Mouse (Mus musculus) stomach, embryonic 14.5 days (tissue): Measurements from ENCODE around the gene Izumo2. TPM values are rescaled to one million over a fixed set of nuclear protein-coding genes. Genes with fewer than 3 reads are reported as not detected.

Source experiments
- ATAC-seq: fragments of 200-750 bp; cut with Nextera tagmentation; 2 replicates; pipeline ENCODE4 v1.8.0; 2017; ENCODE audit warnings: low read depth, moderate TSS enrichment; ENCODE audit not compliant: insufficient number of reproducible peaks, insufficient read depth, low FRiP score
- H3K27ac ChIP-seq: fragments of 300-500 bp; sonication (generic); 2 replicates; pipeline ENCODE4 v1.5.1; 2014; ENCODE audit warnings: mild to moderate bottlenecking, low read length, moderate library complexity, mixed read lengths
- H3K27me3 ChIP-seq: fragments of 300-500 bp; sonication (generic); 2 replicates; pipeline ENCODE4 v1.6.1; 2014; ENCODE audit warnings: low read length, control low read depth, mixed read lengths; ENCODE audit not compliant: control insufficient read depth, insufficient read depth
- H3K36me3 ChIP-seq: fragments of 300-500 bp; sonication (generic); 2 replicates; pipeline ENCODE4 v1.6.1; 2014; ENCODE audit warnings: mild to moderate bottlenecking, control low read depth, low read length, moderate library complexity, mixed read lengths; ENCODE audit not compliant: control insufficient read depth, insufficient read depth
- H3K4me1 ChIP-seq: fragments of 300-500 bp; sonication (generic); 2 replicates; pipeline ENCODE4 v1.6.1; 2014; ENCODE audit warnings: low read length, control low read depth, mixed read lengths; ENCODE audit not compliant: control insufficient read depth, insufficient read depth
- H3K4me2 ChIP-seq: fragments of 300-500 bp; sonication (generic); replicated peaks from 2 replicates; pipeline ENCODE4 v1.6.1; 2014; ENCODE audit warnings: low read depth, low read length, control low read depth
- H3K4me3 ChIP-seq: fragments of 300-500 bp; sonication (generic); 2 replicates; pipeline ENCODE4 v1.5.1; 2014; ENCODE audit warnings: low read depth, low read length, control low read depth
- H3K9ac ChIP-seq: fragments of 300-500 bp; sonication (generic); replicated peaks from 2 replicates; pipeline ENCODE4 v1.6.1; 2014; ENCODE audit warnings: low read depth, mild to moderate bottlenecking, control low read depth, low read length, moderate library complexity, mixed read lengths
- H3K9me3 ChIP-seq: fragments of 300-500 bp; sonication (generic); 2 replicates; pipeline ENCODE4 v1.6.1; 2016; ENCODE audit warnings: low read depth, low read length, control low read depth; ENCODE audit not compliant: control insufficient read depth
- WGBS: fragments of 180-500 bp; shearing (Covaris S2); extraction: QIAGEN DNeasy Blood & Tissue Kit; methylation state at CpG from one replicate; pipeline ENCODE4 v1.1.7; 2014; 5-methylcytosine and 5-hydroxymethylcytosine counted together
- polyA plus RNA-seq: library from polyadenylated mRNA; unstranded; fragments of >200 nt; fragmentation: Nextera tagmentation; extraction: Ambion mirVana; gene quantifications from 2 replicates; pipeline ENCODE4 v1.2.1, GENCODE M21; 2014

The Izumo2 gene
- polyA plus RNA-seq, 1 experiment from 2014 or later: not detected

- Histone ChIP-seq H3K9ac (no peak overlapping the region), H3K9me3 (no peaks in the 10 kb centered on the region), H3K36me3 (no peaks in the 10 kb centered on the region), H3K4me1 (peaks cover 8% of the 10 kb centered on the region; the same call in 1 of the 2 replicates), H3K27me3 (no peaks in the 10 kb centered on the region), H3K27ac (no peak overlapping the region), H3K4me2 (no peak overlapping the region), H3K4me3 (no peak overlapping the region)
- ATAC-seq: peak; percentile 51; the same call in 1 of the 2 replicates
- 43% methylated on average over 17 of the region's 17 CpGs for WGBS
These were observed 22.8 kb upstream of the Izumo2 start for GRCm38 (mm10) chr7:44685531-44686402.

DNA sequence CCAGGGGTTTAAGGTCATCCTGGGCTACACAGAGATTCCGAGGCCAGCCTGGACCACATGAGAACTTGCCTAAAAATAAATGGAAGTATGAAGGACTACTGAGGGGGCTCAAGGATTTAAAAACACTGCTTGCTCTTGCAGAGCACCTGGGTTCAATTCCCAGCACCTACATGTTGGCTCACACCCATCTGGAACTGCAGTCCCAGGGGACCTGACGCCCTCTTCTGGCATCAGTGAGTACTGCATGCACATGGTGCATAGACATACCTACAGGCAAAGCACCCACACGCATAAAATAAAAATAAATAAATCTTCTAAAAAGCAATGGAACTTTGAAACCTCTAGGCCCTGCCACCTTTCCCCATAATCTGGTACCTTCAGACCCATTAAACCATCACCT is 19.7 kb upstream of the Izumo2 start:
- Histone ChIP-seq H3K9ac (no peak overlapping the region), H3K9me3 (no peaks in the 10 kb centered on the region), H3K36me3 (no peaks in the 10 kb centered on the region), H3K4me1 (peaks cover 8% of the 10 kb centered on the region; the same call in 1 of the 2 replicates), H3K4me3 (no peak overlapping the region), H3K27me3 (no peaks in the 10 kb centered on the region), H3K4me2 (no peak overlapping the region), H3K27ac (no peak overlapping the region)
- ATAC-seq: no peak
- WGBS: 68% methylated on average over 3 of the region's 3 CpGs

DNA sequence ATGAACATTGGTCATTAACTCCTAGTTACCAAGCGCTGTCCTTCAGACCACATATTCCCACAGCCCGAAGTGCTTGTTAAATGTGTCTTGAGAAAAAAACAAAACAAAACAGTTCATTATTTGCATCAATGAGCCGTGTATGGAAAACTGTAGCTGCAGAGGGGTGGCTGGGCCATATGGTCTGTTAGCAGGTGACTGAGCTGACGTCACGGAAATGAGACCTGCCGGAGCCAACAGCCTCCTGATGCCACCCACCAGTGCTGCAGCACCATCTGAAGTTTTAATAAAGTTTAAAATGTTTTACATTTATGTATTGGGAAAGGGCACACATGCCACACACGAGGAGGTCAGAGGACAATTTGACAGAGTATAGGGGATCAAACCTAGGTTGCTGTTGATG is 19.2 kb upstream of the Izumo2 start:
- Histone ChIP-seq H3K27ac (no peak overlapping the region), H3K36me3 (no peaks in the 10 kb centered on the region), H3K9me3 (no peaks in the 10 kb centered on the region), H3K4me1 (peaks cover 8% of the 10 kb centered on the region; the same call in 1 of the 2 replicates), H3K4me2 (no peak overlapping the region), H3K4me3 (no peak overlapping the region), H3K9ac (no peak overlapping the region), H3K27me3 (no peaks in the 10 kb centered on the region)
- 91% methylated on average over 7 of the region's 7 CpGs for WGBS
- ATAC-seq: no peak

DNA sequence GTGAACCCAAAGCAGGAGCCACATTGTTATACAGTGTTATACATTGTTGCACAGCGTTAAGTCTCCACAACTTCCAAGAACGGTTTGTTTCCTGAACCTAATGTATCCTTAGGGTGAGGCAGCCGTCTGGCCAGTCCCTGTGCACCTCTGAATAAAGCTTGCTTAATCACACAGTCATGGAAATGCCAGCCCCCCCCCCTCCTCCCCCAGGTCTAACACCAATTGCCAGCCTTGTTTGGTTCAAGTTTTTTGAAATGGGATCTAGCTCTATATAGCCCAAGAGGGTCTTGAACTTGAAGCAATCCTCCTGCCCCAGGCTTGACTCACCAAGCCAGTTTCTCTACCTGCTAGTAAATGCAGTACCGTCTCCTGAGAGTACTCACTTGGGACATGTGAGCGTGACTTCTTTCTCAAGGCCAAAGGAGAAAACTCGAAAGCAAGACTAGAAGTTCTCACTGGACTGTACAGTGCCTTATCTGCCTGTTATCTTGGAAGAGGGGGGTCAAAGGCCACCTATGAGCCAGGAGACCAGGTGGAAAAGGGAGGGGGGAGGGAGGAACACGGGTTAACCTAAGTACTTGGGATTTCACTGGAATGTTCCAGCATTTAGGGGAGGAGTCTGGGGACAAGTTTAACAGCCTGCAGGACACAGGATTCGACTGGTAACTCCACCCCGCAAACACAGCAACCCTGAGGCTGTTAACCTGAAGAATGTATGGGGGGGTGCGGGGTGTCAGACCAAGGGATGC is 14.9 kb upstream of the Izumo2 start:
- Histone ChIP-seq H3K36me3 (no peaks in the 10 kb centered on the region), H3K4me1 (0 out of 2 replicates have a peak, but pooled peaks cover 5% of the 10 kb centered on the region), H3K9ac (no peak overlapping the region), H3K4me2 (no peak overlapping the region), H3K27me3 (no peaks in the 10 kb centered on the region), H3K4me3 (no peak overlapping the region), H3K9me3 (no peaks in the 10 kb centered on the region), H3K27ac (no peak overlapping the region)
- ATAC-seq: no peak; the same call in 1 of the 2 replicates
- WGBS: 57% methylated on average over 10 of the region's 10 CpGs

GRCm38 (mm10) chr7:44695223-44695622 is 13.3 kb upstream of the Izumo2 start:
- WGBS: 74% methylated on average over 4 of the region's 4 CpGs
- H3K27ac ChIP-seq: no peak overlapping the region

GRCm38 (mm10) chr7:44697191-44697710 is 11.3 kb upstream of the Izumo2 start:
- Histone ChIP-seq H3K27ac (peak overlapping the region; percentile 44), H3K4me3 (no peak overlapping the region)

More at GRCm38 (mm10) chr7:44695223-44695622, 13.3 kb upstream of the Izumo2 start:
- H3K4me3 ChIP-seq: no peak overlapping the region
- no peak for ATAC-seq
- no peaks in the 10 kb centered on the region for H3K9me3 ChIP-seq
- no peaks in the 10 kb centered on the region for H3K36me3 ChIP-seq
- H3K4me2 ChIP-seq: no peak overlapping the region
- H3K9ac ChIP-seq: no peak overlapping the region
- 0 out of 2 replicates have a peak, but pooled peaks cover 5% of the 10 kb centered on the region for H3K4me1 ChIP-seq
- no peaks in the 10 kb centered on the region for H3K27me3 ChIP-seq

DNA sequence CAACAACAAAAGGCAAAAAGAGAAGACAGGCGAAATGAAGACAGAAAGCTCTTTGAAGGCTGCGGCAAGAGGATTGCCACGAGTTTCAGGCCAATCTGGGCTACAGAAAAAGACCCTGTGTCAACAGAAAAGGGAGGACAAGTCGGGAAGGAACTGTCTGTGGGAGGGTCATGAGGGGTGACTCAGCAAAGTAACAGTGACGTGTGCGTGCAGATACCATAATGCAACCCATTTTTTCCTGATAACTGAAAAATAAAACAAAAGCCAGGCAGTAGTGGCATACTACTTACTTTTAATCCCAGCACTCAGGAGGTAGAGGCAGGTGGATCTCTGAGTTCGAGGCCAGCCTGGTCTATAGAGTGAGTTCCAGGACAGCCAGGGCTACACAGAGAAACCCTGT is 10.6 kb upstream of the Izumo2 start:
- Histone ChIP-seq H3K36me3 (no peaks in the 10 kb centered on the region), H3K27me3 (no peaks in the 10 kb centered on the region), H3K4me1 (0 out of 2 replicates have a peak, but pooled peaks cover 5% of the 10 kb centered on the region), H3K9ac (no peak overlapping the region), H3K4me2 (no peak overlapping the region), H3K27ac (no peak overlapping the region), H3K4me3 (no peak overlapping the region), H3K9me3 (no peaks in the 10 kb centered on the region)
- WGBS: 48% methylated on average over 7 of the region's 7 CpGs
- ATAC-seq: no peak

More at GRCm38 (mm10) chr7:44697191-44697710, 11.3 kb upstream of the Izumo2 start:
- no peak overlapping the region; the same call in 1 of the 2 replicates for H3K4me2 ChIP-seq
- H3K36me3 ChIP-seq: no peaks in the 10 kb centered on the region
- 0 out of 2 replicates have a peak, but pooled peaks cover 5% of the 10 kb centered on the region for H3K4me1 ChIP-seq
- H3K9me3 ChIP-seq: no peaks in the 10 kb centered on the region
- 8% methylated on average over 20 of the region's 20 CpGs for WGBS
- peak; percentile 46; the same call in 1 of the 2 replicates for ATAC-seq
- no peak overlapping the region for H3K9ac ChIP-seq
- no peaks in the 10 kb centered on the region for H3K27me3 ChIP-seq

DNA sequence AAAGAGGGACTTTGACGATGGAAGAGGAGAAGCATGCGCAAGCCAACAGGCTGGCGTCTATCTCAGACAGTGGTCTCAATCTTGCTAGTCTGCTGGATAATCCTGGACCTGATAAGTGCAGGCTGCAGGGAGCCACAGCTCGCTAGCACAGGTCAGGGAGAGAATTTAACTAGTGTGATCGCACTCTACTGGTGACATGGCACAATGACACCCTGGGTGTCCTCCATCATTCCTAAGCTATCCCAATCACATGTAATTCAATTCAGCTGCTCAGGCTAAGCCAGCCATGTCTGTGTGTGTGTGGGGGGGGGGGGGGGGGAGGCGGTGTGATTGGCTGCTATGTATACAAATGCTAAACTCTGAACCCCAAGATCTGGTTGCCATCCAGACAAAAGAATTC is 6.6 kb upstream of the Izumo2 start:
- Histone ChIP-seq H3K27me3 (no peaks in the 10 kb centered on the region), H3K36me3 (no peaks in the 10 kb centered on the region), H3K9ac (no peak overlapping the region), H3K4me1 (0 out of 2 replicates have a peak, but pooled peaks cover 5% of the 10 kb centered on the region), H3K9me3 (no peaks in the 10 kb centered on the region), H3K4me2 (no peak overlapping the region), H3K4me3 (no peak overlapping the region), H3K27ac (no peak overlapping the region)
- ATAC-seq: no peak
- 11% methylated on average over 5 of the region's 6 CpGs for WGBS
